Mouse (Mus musculus) midbrain, embryonic 13.5 days (tissue): Measurements from ENCODE around the gene H2-Ob. TPM values are rescaled to one million over a fixed set of nuclear protein-coding genes. Genes with fewer than 3 reads are reported as not detected.
"Not testable (repeated sequence)": the region's sequence is repeated elsewhere in the genome, so short reads cannot be mapped to it uniquely, and the experiment has no call there.

Experiments
- ATAC-seq: fragments of 200-750 bp; cut with Nextera tagmentation; 2 replicates; pipeline ENCODE4 v1.8.0; 2017; ENCODE audit warnings: mild to moderate bottlenecking, moderate TSS enrichment, moderate library complexity
- H3K27ac ChIP-seq: fragments of 300-500 bp; sonication (generic); 2 replicates; pipeline ENCODE4 v1.5.1; 2015; ENCODE audit warnings: inconsistent platforms, mild to moderate bottlenecking, moderate library complexity
- H3K27me3 ChIP-seq: fragments of 300-500 bp; sonication (generic); 2 replicates; pipeline ENCODE4 v1.6.1; 2015; ENCODE audit warnings: mild to moderate bottlenecking, inconsistent platforms
- H3K36me3 ChIP-seq: fragments of 300-500 bp; sonication (generic); 2 replicates; pipeline ENCODE4 v1.6.1; 2015; ENCODE audit warnings: mild to moderate bottlenecking, inconsistent platforms
- H3K4me1 ChIP-seq: fragments of 300-500 bp; sonication (generic); replicated peaks from 2 replicates; pipeline ENCODE4 v1.6.1; 2015; ENCODE audit warnings: inconsistent platforms
- H3K4me2 ChIP-seq: fragments of 300-500 bp; sonication (generic); replicated peaks from 2 replicates; pipeline ENCODE4 v1.6.1; 2015; ENCODE audit warnings: moderate library complexity, mild to moderate bottlenecking, inconsistent platforms
- H3K4me3 ChIP-seq: fragments of 300-500 bp; sonication (generic); replicated peaks from 2 replicates; pipeline ENCODE4 v1.5.1; 2015; ENCODE audit warnings: mild to moderate bottlenecking, inconsistent platforms
- H3K9ac ChIP-seq: fragments of 300-500 bp; sonication (generic); replicated peaks from 2 replicates; pipeline ENCODE4 v1.6.1; 2015; ENCODE audit warnings: mild to moderate bottlenecking, inconsistent platforms
- H3K9me3 ChIP-seq: fragments of 300-500 bp; sonication (generic); 2 replicates; pipeline ENCODE4 v1.6.1; 2016; ENCODE audit warnings: mild to moderate bottlenecking, inconsistent platforms
- WGBS: fragments of 180-500 bp; shearing (Covaris S2); methylation state at CpG from one replicate; pipeline ENCODE4 v1.1.7; 2015; 5-methylcytosine and 5-hydroxymethylcytosine counted together
- polyA plus RNA-seq: library from polyadenylated mRNA; unstranded; fragments of >200 nt; fragmentation: Nextera tagmentation; extraction: Ambion mirVana; gene quantifications from 2 replicates; pipeline ENCODE4 v1.2.1, GENCODE M21; 2015

H2-Ob gene
- polyA plus RNA-seq, 1 experiment from 2014 or later: not detected

DNA sequence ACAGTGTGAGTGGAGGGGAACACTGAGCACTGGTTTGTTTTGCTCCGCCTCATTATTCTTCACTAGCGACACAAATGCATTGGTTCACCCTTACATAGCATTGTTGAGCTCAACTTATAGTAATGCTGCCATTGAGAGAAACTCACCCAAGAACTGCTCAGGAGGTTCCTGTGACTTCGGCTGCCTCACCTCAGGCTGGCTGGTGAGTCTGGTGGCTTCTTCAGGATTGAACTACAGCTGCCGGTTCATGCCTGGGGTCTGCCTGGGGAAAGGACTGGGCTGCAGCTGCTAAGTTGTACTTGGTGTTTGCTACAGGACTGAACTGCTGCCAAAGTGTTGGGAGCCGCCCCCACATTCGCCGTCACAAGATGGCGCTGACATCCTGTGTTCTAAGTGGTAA lies 13.3 kb upstream of the H2-Ob start:
- Histone ChIP-seq H3K4me3 (no peak overlapping the region), H3K27ac (no peak overlapping the region), H3K4me1 (no peaks in the 10 kb centered on the region), H3K36me3 (no peaks in the 10 kb centered on the region), H3K4me2 (no peak overlapping the region), H3K9ac (no peak overlapping the region), H3K27me3 (no peaks in the 10 kb centered on the region), H3K9me3 (peaks cover 4% of the 10 kb centered on the region; the same call in 1 of the 2 replicates)
- 95% methylated on average over 8 of the region's 8 CpGs for WGBS
- ATAC-seq: no peak

DNA sequence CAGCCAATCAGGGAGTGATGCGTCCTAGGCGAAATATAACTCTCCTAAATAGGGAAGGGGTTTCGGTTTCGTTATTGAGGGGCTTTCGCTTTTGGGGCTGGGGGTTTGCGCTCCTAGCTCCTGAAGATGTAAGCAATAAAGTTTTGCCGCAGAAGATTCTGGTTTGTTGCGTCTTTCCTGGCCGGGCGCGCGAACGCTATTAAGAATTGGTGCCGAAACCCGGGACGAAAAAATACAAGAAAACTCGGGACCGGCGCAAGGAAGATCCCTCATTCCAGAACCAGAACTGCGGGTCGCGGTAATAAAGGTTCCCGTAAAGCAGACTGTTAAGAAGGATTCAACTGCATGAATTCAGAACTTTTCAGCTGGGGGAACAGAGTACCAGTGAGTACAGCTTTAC lies 12.8 kb upstream of the H2-Ob start:
- H3K27ac ChIP-seq, H3K9ac ChIP-seq, H3K4me3 ChIP-seq, H3K4me1 ChIP-seq, H3K9me3 ChIP-seq, H3K27me3 ChIP-seq, ATAC-seq, H3K4me2 ChIP-seq, H3K36me3 ChIP-seq: not testable (repeated sequence)
- whole genome bisulfite sequencing: 97% methylated on average over 16 of the region's 23 CpGs

- H3K27me3 ChIP-seq, H3K36me3 ChIP-seq, H3K4me1 ChIP-seq, H3K9ac ChIP-seq, ATAC-seq, H3K9me3 ChIP-seq, H3K4me2 ChIP-seq, H3K4me3 ChIP-seq, H3K27ac ChIP-seq: not testable (repeated sequence)
- WGBS: 95% methylated on average over 9 of the region's 9 CpGs
Measured at GRCm38 (mm10) chr17:34230971-34231370, 7.7 kb upstream of the H2-Ob start.

DNA sequence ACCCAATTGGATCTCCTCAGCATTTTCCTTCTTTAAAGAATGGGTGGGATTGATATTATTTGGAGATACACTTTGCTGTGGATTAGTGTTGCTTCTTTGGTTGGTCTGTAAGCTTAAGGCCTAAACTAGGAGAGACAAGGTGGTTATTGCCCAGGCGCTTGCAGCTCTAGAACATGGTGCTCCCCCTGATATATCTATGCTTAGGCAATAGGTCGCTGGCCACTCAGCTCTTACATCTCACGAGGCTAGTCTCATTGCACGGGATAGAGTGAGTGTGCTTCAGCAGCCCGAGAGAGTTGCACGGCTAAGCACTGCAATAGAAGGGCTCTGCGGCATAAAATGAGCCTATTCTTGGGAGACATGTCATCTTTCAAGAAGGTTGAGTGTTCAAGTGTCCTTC lies 6.7 kb upstream of the H2-Ob start:
- H3K27me3 ChIP-seq, ATAC-seq: not testable (repeated sequence)
- WGBS: 89% methylated on average over 7 of the region's 7 CpGs

DNA sequence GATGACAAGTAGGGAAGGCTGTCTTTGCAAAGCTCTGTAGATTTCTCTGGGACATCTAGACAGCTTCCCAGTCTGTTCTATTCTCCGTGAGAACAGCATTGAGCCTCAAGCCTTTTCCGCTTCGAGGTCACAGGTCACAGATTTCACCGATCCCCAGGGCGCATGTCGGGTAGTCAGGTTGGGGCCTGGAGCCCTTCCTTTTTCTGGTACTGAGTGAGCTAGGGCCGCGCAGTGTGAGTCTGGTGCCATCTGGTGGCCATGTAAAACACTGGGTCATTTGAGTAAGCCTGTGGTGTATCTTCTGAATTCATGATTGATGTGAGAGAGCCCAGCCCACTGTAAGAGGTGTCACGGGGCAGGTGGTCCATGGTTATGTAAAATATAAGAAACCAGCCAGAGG lies 3.8 kb upstream of the H2-Ob start:
- H3K4me3 ChIP-seq: no peak overlapping the region
- H3K27me3 ChIP-seq: no peaks in the 10 kb centered on the region
- H3K27ac ChIP-seq: no peak overlapping the region
- H3K9me3 ChIP-seq: no peaks in the 10 kb centered on the region
- 44% methylated on average over 9 of the region's 9 CpGs for WGBS
- H3K36me3 ChIP-seq: no peaks in the 10 kb centered on the region
- ATAC-seq: peak; percentile 40; the same call in 1 of the 2 replicates
- H3K4me1 ChIP-seq: no peaks in the 10 kb centered on the region
- no peak overlapping the region for H3K4me2 ChIP-seq
- H3K9ac ChIP-seq: no peak overlapping the region

More for the DNA sequence above, 6.7 kb upstream of the H2-Ob start:
- H3K4me3 ChIP-seq, H3K4me1 ChIP-seq, H3K9ac ChIP-seq, H3K4me2 ChIP-seq, H3K36me3 ChIP-seq, H3K27ac ChIP-seq, H3K9me3 ChIP-seq: not testable (repeated sequence)

DNA sequence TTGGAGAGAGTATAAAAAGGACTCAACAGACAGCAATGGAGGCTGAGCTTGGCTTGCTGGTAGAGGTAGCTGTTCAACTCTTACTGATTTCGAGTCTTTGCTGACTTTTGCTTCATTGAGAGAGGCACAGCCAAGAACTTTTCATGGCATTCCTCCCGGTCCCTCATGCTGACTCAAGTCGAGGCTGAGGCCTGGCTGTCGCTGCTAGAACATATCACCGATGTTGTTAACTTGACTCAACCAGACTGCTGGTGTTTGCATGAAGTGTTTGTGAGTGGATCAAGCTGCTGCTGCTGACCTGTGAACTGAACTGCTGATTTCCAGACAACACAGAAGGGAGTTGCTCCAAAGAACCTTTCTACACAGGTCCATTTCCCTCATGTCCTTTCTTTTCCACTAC lies 2.0 kb upstream of the H2-Ob start:
- no peak overlapping the region for H3K4me2 ChIP-seq
- H3K9ac ChIP-seq: no peak overlapping the region
- H3K27me3 ChIP-seq: no peaks in the 10 kb centered on the region
- no peaks in the 10 kb centered on the region for H3K36me3 ChIP-seq
- H3K9me3 ChIP-seq: no peaks in the 10 kb centered on the region
- H3K27ac ChIP-seq: no peak overlapping the region
- H3K4me3 ChIP-seq: no peak overlapping the region
- no peak for ATAC-seq
- WGBS: 88% methylated on average over 5 of the region's 5 CpGs
- no peaks in the 10 kb centered on the region for H3K4me1 ChIP-seq

GRCm38 (mm10) chr17:34237741-34238140 lies 962 bp upstream of the H2-Ob start:
- Histone ChIP-seq H3K27ac (no peak overlapping the region), H3K4me2 (no peak overlapping the region), H3K36me3 (no peaks in the 10 kb centered on the region), H3K9me3 (no peaks in the 10 kb centered on the region), H3K4me3 (no peak overlapping the region), H3K4me1 (no peaks in the 10 kb centered on the region), H3K9ac (no peak overlapping the region), H3K27me3 (no peaks in the 10 kb centered on the region)
- ATAC-seq: no peak
- WGBS: 77% methylated on average over 3 of the region's 3 CpGs

- H3K27me3 ChIP-seq: no peaks in the 10 kb centered on the region
- no peaks in the 10 kb centered on the region for H3K9me3 ChIP-seq
- H3K27ac ChIP-seq: no peak overlapping the region
- H3K36me3 ChIP-seq: no peaks in the 10 kb centered on the region
- no peak overlapping the region for H3K9ac ChIP-seq
- H3K4me1 ChIP-seq: no peaks in the 10 kb centered on the region
- no peak overlapping the region for H3K4me3 ChIP-seq
- WGBS: 78% methylated on average over 10 of the region's 10 CpGs
- H3K4me2 ChIP-seq: no peak overlapping the region
- no peak for ATAC-seq
Measured at GRCm38 (mm10) chr17:34239601-34240041, 918 bp downstream of the H2-Ob start.

GRCm38 (mm10) chr17:34240366-34240765 lies 1.7 kb downstream of the H2-Ob start:
- Histone ChIP-seq H3K27ac (no peak overlapping the region), H3K4me2 (no peak overlapping the region), H3K9me3 (no peaks in the 10 kb centered on the region), H3K36me3 (no peaks in the 10 kb centered on the region), H3K4me3 (no peak overlapping the region), H3K9ac (no peak overlapping the region), H3K4me1 (no peaks in the 10 kb centered on the region), H3K27me3 (no peaks in the 10 kb centered on the region)
- no peak for ATAC-seq
- WGBS: 69% methylated on average over 3 of the region's 3 CpGs

DNA sequence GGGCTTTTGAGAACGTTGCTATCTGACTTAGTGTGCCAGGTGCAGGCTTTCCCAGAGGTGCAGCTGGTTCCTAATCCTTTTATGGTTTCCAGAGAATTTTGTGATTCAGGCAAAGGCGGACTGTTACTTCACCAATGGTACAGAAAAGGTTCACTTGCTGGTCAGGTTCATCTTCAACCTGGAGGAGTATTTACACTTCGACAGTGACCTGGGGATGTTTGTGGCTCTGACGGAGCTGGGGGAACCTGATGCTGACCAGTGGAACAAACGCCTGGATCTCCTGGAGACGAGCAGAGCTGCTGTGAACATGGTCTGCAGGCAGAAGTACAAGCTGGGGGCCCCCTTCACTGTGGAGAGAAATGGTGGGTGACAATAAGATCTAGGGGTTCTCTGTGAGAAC lies 2.2 kb downstream of the H2-Ob start:
- WGBS: 85% methylated on average over 6 of the region's 6 CpGs
- H3K4me2 ChIP-seq: no peak overlapping the region
- H3K4me3 ChIP-seq: no peak overlapping the region
- no peak overlapping the region for H3K27ac ChIP-seq
- H3K9ac ChIP-seq: no peak overlapping the region
- H3K36me3 ChIP-seq: no peaks in the 10 kb centered on the region
- no peaks in the 10 kb centered on the region for H3K27me3 ChIP-seq
- ATAC-seq: no peak
- no peaks in the 10 kb centered on the region for H3K4me1 ChIP-seq
- no peaks in the 10 kb centered on the region for H3K9me3 ChIP-seq

GRCm38 (mm10) chr17:34244656-34245055 lies 6.0 kb downstream of the H2-Ob start:
- 82% methylated on average over 4 of the region's 4 CpGs for WGBS
- Histone ChIP-seq H3K9ac (no peak overlapping the region), H3K4me1 (no peaks in the 10 kb centered on the region), H3K36me3 (no peaks in the 10 kb centered on the region), H3K9me3 (no peaks in the 10 kb centered on the region), H3K4me2 (no peak overlapping the region), H3K27me3 (peaks cover 4% of the 10 kb centered on the region; the same call in 1 of the 2 replicates), H3K4me3 (no peak overlapping the region), H3K27ac (no peak overlapping the region)
- ATAC-seq: no peak

DNA sequence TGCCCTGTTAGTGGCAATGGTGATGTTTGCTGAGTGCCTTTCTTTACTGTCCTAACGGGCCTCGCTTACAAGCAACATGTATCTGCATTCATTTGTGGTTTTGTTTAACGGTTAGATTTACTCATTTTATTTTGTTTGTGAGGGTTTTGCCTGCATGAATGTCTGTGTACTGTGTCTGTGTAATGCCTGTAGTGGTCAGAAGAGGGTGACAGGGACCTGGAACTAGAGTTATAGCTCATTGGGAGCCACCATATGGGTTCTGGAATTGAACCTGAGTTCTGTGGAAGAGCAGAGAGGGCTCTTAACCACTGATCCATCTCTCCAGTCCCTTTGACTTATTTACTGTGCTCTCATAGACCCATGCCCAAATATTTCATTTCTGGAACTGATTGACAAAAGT lies 8.3 kb downstream of the H2-Ob start:
- ATAC-seq: no peak
- H3K27ac ChIP-seq: no peak overlapping the region

GRCm38 (mm10) chr17:34248764-34249163 lies 10.1 kb downstream of the H2-Ob start:
- Histone ChIP-seq H3K9ac (no peak overlapping the region), H3K4me3 (no peak overlapping the region), H3K27me3 (peaks cover 4% of the 10 kb centered on the region; the same call in 1 of the 2 replicates), H3K27ac (no peak overlapping the region), H3K36me3 (no peaks in the 10 kb centered on the region), H3K4me2 (no peak overlapping the region), H3K4me1 (no peaks in the 10 kb centered on the region), H3K9me3 (no peaks in the 10 kb centered on the region)
- ATAC-seq: no peak
- WGBS: 62% methylated on average over 2 of the region's 2 CpGs

More for the DNA sequence above, 8.3 kb downstream of the H2-Ob start:
- H3K9ac ChIP-seq: no peak overlapping the region
- no peak overlapping the region for H3K4me2 ChIP-seq
- 89% methylated on average over 3 of the region's 3 CpGs for WGBS
- H3K9me3 ChIP-seq: no peaks in the 10 kb centered on the region
- H3K27me3 ChIP-seq: peaks cover 4% of the 10 kb centered on the region; the same call in 1 of the 2 replicates
- H3K36me3 ChIP-seq: no peaks in the 10 kb centered on the region
- no peaks in the 10 kb centered on the region for H3K4me1 ChIP-seq
- H3K4me3 ChIP-seq: no peak overlapping the region
